ENCODE assay signal across 8 mouse cellular contexts in the genomic region with DNA sequence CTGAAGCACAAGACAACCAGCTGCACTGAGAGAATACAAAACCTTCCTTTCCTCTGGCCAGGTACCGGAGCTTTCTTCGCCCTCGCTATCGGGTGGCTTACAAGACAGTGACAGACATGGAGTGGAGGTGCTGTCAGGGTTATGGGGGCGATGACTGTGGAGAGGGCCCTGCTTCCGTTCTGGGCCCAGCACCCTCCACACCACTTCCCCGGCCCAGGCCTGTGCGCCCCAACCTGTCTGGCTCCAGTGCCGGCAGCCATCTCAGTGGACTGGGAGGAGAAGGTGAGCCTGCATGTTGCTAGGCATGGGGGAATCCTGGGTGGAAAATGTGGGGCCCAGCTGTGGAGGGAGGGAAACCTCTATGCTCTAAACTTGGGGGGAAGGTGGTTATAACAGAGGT. TPM values are rescaled to one million over a fixed set of nuclear protein-coding genes. Genes with fewer than 3 reads are reported as not detected.
DNase-seq lines count a peak whose midpoint lies in the region; ATAC-seq and TF ChIP-seq lines count a peak whose summit lies in the region.

No protein-coding gene starts in this region.

- peak overlapping the region; percentile 71 for H3K4me3 ChIP-seq in gastrocnemius, adult 2 months
- peak overlapping the region; percentile 55 for H3K4me3 ChIP-seq in embryonic facial prominence, embryonic 15.5 days (replicated peaks)
- H3K4me3 ChIP-seq in intestine, embryonic 16.5 days (ENCODE audit: low read length): peak overlapping the region; percentile 62
- peak overlapping the region; percentile 33; the same call in 1 of the 2 replicates for H3K4me3 ChIP-seq in neural tube, embryonic 11.5 days (ENCODE audit: low read depth, low read length)

- WGBS in embryonic facial prominence, embryonic 15.5 days: 16% methylated on average over 9 of the region's 9 CpGs
- 50% methylated on average over 9 of the region's 9 CpGs for WGBS in intestine, embryonic 16.5 days
- WGBS in neural tube, embryonic 11.5 days: 73% methylated on average over 9 of the region's 9 CpGs

- TF ChIP-seq CTCF in gastrocnemius, adult 2 months (IDR thresholded peaks at IDR 0.05): no peak

- intact Hi-C loops in gastrocnemius, adult 2 months (cut with DNase I): loop anchor here (2.0 kb wide), 1 partner anchor 109 kb away; no protein-coding TSS in a partner anchor
- intact Hi-C loops in left cerebral cortex, postnatal 10 days (cut with DNase I): no loop called here
- intact Hi-C loops in left cerebral cortex, postnatal 4 days (cut with DNase I): no loop called here

- H3K27ac ChIP-seq in gastrocnemius, adult 2 months: peak overlapping the region; percentile 86
- peak overlapping the region; percentile 95 for H3K27ac ChIP-seq in embryonic facial prominence, embryonic 15.5 days (replicated peaks)
- peak overlapping the region; percentile 93 for H3K27ac ChIP-seq in intestine, embryonic 16.5 days (ENCODE audit: low read length)
- no peak overlapping the region; the same call in 1 of the 2 replicates for H3K27ac ChIP-seq in neural tube, embryonic 11.5 days (ENCODE audit: low read depth, low read length)

- H3K36me3 ChIP-seq in embryonic facial prominence, embryonic 15.5 days: peaks cover 41% of the 10 kb centered on the region
- no peaks in the 10 kb centered on the region; the same call in 1 of the 2 replicates for H3K36me3 ChIP-seq in intestine, embryonic 16.5 days (ENCODE audit: control insufficient read depth, insufficient read depth, low read length)
- H3K36me3 ChIP-seq in neural tube, embryonic 11.5 days (ENCODE audit: control insufficient read depth, insufficient read depth, low read length): peaks cover 4% of the 10 kb centered on the region; the same call in 1 of the 2 replicates

- peak; percentile 0; the same call in 1 of the 2 replicates for ATAC-seq in embryonic facial prominence, embryonic 15.5 days (ENCODE audit: insufficient number of reproducible peaks, low FRiP score, low TSS enrichment, low read depth)
- ATAC-seq in intestine, embryonic 16.5 days: peak; percentile 4
- peak; percentile 54 for ATAC-seq in neural tube, embryonic 11.5 days (ENCODE audit: insufficient read depth, low FRiP score, low TSS enrichment)

- peak overlapping the region; percentile 70 for H3K4me2 ChIP-seq in embryonic facial prominence, embryonic 15.5 days (replicated peaks)
- peak overlapping the region; percentile 77 for H3K4me2 ChIP-seq in intestine, embryonic 16.5 days (ENCODE audit: low read depth, low read length)
- peak overlapping the region; percentile 52 for H3K4me2 ChIP-seq in neural tube, embryonic 11.5 days (ENCODE audit: low read depth)

- peak; percentile 45 for DNase-seq in gastrocnemius, adult 2 months
- DNase-seq in gastrocnemius, adult 8-10 months (ENCODE audit: low spot score in 2 of 2): no peak
- no peak for DNase-seq in neural tube, embryonic 11.5 days (ENCODE audit: low spot score)
- DNase-seq in ovary, adult 18-20 months (ENCODE audit: low spot score): no peak
- DNase-seq in left cerebral cortex, postnatal 10 days (ENCODE audit: extremely low spot score in 1 of 2, low spot score in 2 of 2): no peak
- DNase-seq in left cerebral cortex, postnatal 4 days: no peak

- H3K9me3 ChIP-seq in embryonic facial prominence, embryonic 15.5 days (replicated peaks): no peaks in the 10 kb centered on the region
- no peaks in the 10 kb centered on the region for H3K9me3 ChIP-seq in intestine, embryonic 16.5 days (ENCODE audit: control insufficient read depth, low read length)
- H3K9me3 ChIP-seq in neural tube, embryonic 11.5 days (ENCODE audit: control insufficient read depth, low read length): no peaks in the 10 kb centered on the region

- peaks cover 81% of the 10 kb centered on the region for H3K4me1 ChIP-seq in embryonic facial prominence, embryonic 15.5 days
- peaks cover 46% of the 10 kb centered on the region for H3K4me1 ChIP-seq in intestine, embryonic 16.5 days (ENCODE audit: control insufficient read depth, insufficient read depth, low read length)
- H3K4me1 ChIP-seq in neural tube, embryonic 11.5 days (ENCODE audit: control insufficient read depth, insufficient read depth, low read length): peaks cover 15% of the 10 kb centered on the region

- H3K9ac ChIP-seq in embryonic facial prominence, embryonic 15.5 days: peak overlapping the region; percentile 53
- H3K9ac ChIP-seq in intestine, embryonic 16.5 days (ENCODE audit: low read depth, low read length): peak overlapping the region; percentile 81
- 0 out of 2 replicates have a peak overlapping the region, but pooled peaks have one; percentile 30 for H3K9ac ChIP-seq in neural tube, embryonic 11.5 days (ENCODE audit: low read length)

- H3K27me3 ChIP-seq in embryonic facial prominence, embryonic 15.5 days: no peaks in the 10 kb centered on the region
- no peaks in the 10 kb centered on the region for H3K27me3 ChIP-seq in intestine, embryonic 16.5 days (replicated peaks; ENCODE audit: control insufficient read depth, insufficient read depth, low read length)
- H3K27me3 ChIP-seq in neural tube, embryonic 11.5 days (ENCODE audit: control insufficient read depth, insufficient read depth, low read length): no peaks in the 10 kb centered on the region

RNA-seq across cellular contexts. Expression of a gene that starts 2.3 kb away (rescaled TPM):
- 1 to 10 TPM; 2.7 to 7.7 TPM for total RNA-seq in gastrocnemius, adult 2 months (2021)
- 1 to 10 TPM; 1.7 to 3.0 (median 2.8) TPM for total RNA-seq in gastrocnemius, adult 8-10 months (2022)
- polyA plus RNA-seq in embryonic facial prominence, embryonic 15.5 days (2015; fragmentation: Nextera tagmentation; extraction: Ambion mirVana): 244 and 254 TPM in 2 replicates
- 173 and 177 TPM in 2 replicates for polyA plus RNA-seq in intestine, embryonic 16.5 days (2015; fragmentation: Nextera tagmentation; extraction: Ambion mirVana)
- 59.7 and 69.8 TPM in 2 replicates for polyA plus RNA-seq in neural tube, embryonic 11.5 days (2014; fragmentation: Nextera tagmentation; extraction: Ambion mirVana)
- 1 to 10 TPM; 5.1 to 5.5 TPM for total RNA-seq in left cerebral cortex, postnatal 10 days (2021)
- 1 to 10 TPM; 7.0 to 7.9 TPM for total RNA-seq in left cerebral cortex, postnatal 4 days (2021)

RNA-seq across cellular contexts. Expression of a gene that starts 5.8 kb away (rescaled TPM):
- total RNA-seq in gastrocnemius, adult 2 months (2021): 10 to 100 TPM; 29.2 to 30.8 TPM
- total RNA-seq in gastrocnemius, adult 8-10 months (2022): 10 to 100 TPM; 35.7 to 40.5 (median 38.2) TPM
- 23.8 and 25.6 TPM in 2 replicates for polyA plus RNA-seq in embryonic facial prominence, embryonic 15.5 days (2015; fragmentation: Nextera tagmentation; extraction: Ambion mirVana)
- 26.9 and 32.5 TPM in 2 replicates for polyA plus RNA-seq in intestine, embryonic 16.5 days (2015; fragmentation: Nextera tagmentation; extraction: Ambion mirVana)
- 7.9 and 9.6 TPM in 2 replicates for polyA plus RNA-seq in neural tube, embryonic 11.5 days (2014; fragmentation: Nextera tagmentation; extraction: Ambion mirVana)
- 1 to 10 TPM; 7.3 to 8.0 TPM for total RNA-seq in left cerebral cortex, postnatal 10 days (2021)
- total RNA-seq in left cerebral cortex, postnatal 4 days (2021): 1 to 10 TPM; 4.7 to 4.8 TPM

RNA-seq across cellular contexts. Expression of a gene that starts 7.9 kb away (rescaled TPM):
- 100 to 1,000 TPM; 103 to 121 TPM for total RNA-seq in gastrocnemius, adult 2 months (2021)
- total RNA-seq in gastrocnemius, adult 8-10 months (2022): 100 to 1,000 TPM in 2 of 4 experiments, 10 to 100 TPM in 2; 96.6 to 117 (median 105) TPM
- 482 and 502 TPM in 2 replicates for polyA plus RNA-seq in embryonic facial prominence, embryonic 15.5 days (2015; fragmentation: Nextera tagmentation; extraction: Ambion mirVana)
- 459 and 477 TPM in 2 replicates for polyA plus RNA-seq in intestine, embryonic 16.5 days (2015; fragmentation: Nextera tagmentation; extraction: Ambion mirVana)
- 354 and 368 TPM in 2 replicates for polyA plus RNA-seq in neural tube, embryonic 11.5 days (2014; fragmentation: Nextera tagmentation; extraction: Ambion mirVana)
- total RNA-seq in left cerebral cortex, postnatal 10 days (2021): 100 to 1,000 TPM in 1 of 2 experiments, 10 to 100 TPM in 1; 98.0 to 102 TPM
- total RNA-seq in left cerebral cortex, postnatal 4 days (2021): 100 to 1,000 TPM in 1 of 2 experiments, 10 to 100 TPM in 1; 95.0 to 112 TPM

RNA-seq across cellular contexts. Expression of a gene that starts 27.0 kb away (rescaled TPM):
- total RNA-seq in gastrocnemius, adult 2 months (2021): 1 to 10 TPM; 1.6 to 2.3 TPM
- total RNA-seq in gastrocnemius, adult 8-10 months (2022): 1 to 10 TPM; 2.7 to 5.6 (median 3.2) TPM
- 22.1 and 28.7 TPM in 2 replicates for polyA plus RNA-seq in embryonic facial prominence, embryonic 15.5 days (2015; fragmentation: Nextera tagmentation; extraction: Ambion mirVana)
- 13.9 and 16.3 TPM in 2 replicates for polyA plus RNA-seq in intestine, embryonic 16.5 days (2015; fragmentation: Nextera tagmentation; extraction: Ambion mirVana)
- polyA plus RNA-seq in neural tube, embryonic 11.5 days (2014; fragmentation: Nextera tagmentation; extraction: Ambion mirVana): 23.2 and 25.3 TPM in 2 replicates
- 10 to 100 TPM; 19.5 to 22.2 TPM for total RNA-seq in left cerebral cortex, postnatal 10 days (2021)
- total RNA-seq in left cerebral cortex, postnatal 4 days (2021): 10 to 100 TPM; 48.4 to 52.2 TPM

RNA-seq across cellular contexts. Expression of a gene that starts 29.9 kb away (rescaled TPM):
- total RNA-seq in gastrocnemius, adult 2 months (2021): 1 to 10 TPM; 2.0 to 2.9 TPM
- total RNA-seq in gastrocnemius, adult 8-10 months (2022): 1 to 10 TPM; 2.2 to 4.9 (median 3.3) TPM
- 32.1 and 34.0 TPM in 2 replicates for polyA plus RNA-seq in embryonic facial prominence, embryonic 15.5 days (2015; fragmentation: Nextera tagmentation; extraction: Ambion mirVana)
- 67.0 and 88.7 TPM in 2 replicates for polyA plus RNA-seq in intestine, embryonic 16.5 days (2015; fragmentation: Nextera tagmentation; extraction: Ambion mirVana)
- 8.6 and 9.1 TPM in 2 replicates for polyA plus RNA-seq in neural tube, embryonic 11.5 days (2014; fragmentation: Nextera tagmentation; extraction: Ambion mirVana)
- total RNA-seq in left cerebral cortex, postnatal 10 days (2021): 10 to 100 TPM; 61.1 to 62.5 TPM
- total RNA-seq in left cerebral cortex, postnatal 4 days (2021): 10 to 100 TPM; 53.9 TPM

Comparison
In these comparisons a context has a peak if more than half of its experiments do, and no peak if none do; other contexts are left out.
1. ATAC-seq: peak in every context shown above with its lines; median percentile 54 in neural tube, embryonic 11.5 days; 4 in intestine, embryonic 16.5 days; 0 in embryonic facial prominence, embryonic 15.5 days.
2. H3K9ac ChIP-seq: peak in every context shown above with its lines; median percentile 81 in intestine, embryonic 16.5 days; 53 in embryonic facial prominence, embryonic 15.5 days; 30 in neural tube, embryonic 11.5 days.